Mouse (Mus musculus) spleen, postnatal 36 days (tissue): ENCODE data around the gene Gm32802.
"Not testable (repeated sequence)": the region's sequence is repeated elsewhere in the genome, so short reads cannot be mapped to it uniquely, and the experiment has no call there.

Source experiments
- DNase-seq, 2 experiments: peaks; one replicate each; pipeline ENCODE4 v3.0.0; 2022; ENCODE audit warnings: low spot score in 2 of 2, mixed read lengths in 1 of 2

Gm32802 gene

DNA sequence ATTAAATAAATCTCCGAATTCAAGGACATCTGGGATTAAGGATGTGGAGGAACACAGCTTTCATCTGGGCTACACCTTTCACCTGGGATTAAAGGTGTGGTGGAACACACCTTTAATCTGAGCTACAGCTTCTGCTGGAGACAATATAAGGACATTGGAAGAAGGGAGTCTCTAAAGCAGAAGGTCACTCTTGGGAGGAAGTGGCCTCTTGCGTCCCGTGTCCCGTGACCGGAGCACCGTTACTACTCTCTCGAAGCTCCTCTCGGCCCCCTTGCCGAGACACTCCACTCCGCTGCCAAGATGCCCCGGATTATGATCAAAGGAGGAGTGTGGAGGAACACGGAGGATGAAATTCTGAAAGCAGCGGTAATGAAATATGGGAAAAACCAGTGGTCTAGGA is at the start of gene Gm32802:
TSS of gene Gm32802 (plus strand) at position 301 of the 400 bp plus-strand sequence.
- DNase-seq, result not testable (repeated sequence)

- not testable (repeated sequence) for DNase-seq
Measured at GRCm38 (mm10) chr10:118215719-118216393, 42.6 kb upstream of the Gm32802 start.

- DNase-seq, result not testable (repeated sequence)
Measured at GRCm38 (mm10) chr10:118227629-118228028, 30.9 kb upstream of the Gm32802 start.

- not testable (repeated sequence) for DNase-seq
Measured at GRCm38 (mm10) chr10:118232607-118233006, 25.9 kb upstream of the Gm32802 start.

- DNase-seq, result not testable (repeated sequence)
Measured at GRCm38 (mm10) chr10:118240680-118241079, 17.8 kb upstream of the Gm32802 start, which contains the start of gene Gm32717. Gene Gm32717 (minus strand): TSS chr10:118240780.

- not testable (repeated sequence) for DNase-seq
Measured at GRCm38 (mm10) chr10:118249006-118249595, 9.4 kb upstream of the Gm32802 start.

DNA sequence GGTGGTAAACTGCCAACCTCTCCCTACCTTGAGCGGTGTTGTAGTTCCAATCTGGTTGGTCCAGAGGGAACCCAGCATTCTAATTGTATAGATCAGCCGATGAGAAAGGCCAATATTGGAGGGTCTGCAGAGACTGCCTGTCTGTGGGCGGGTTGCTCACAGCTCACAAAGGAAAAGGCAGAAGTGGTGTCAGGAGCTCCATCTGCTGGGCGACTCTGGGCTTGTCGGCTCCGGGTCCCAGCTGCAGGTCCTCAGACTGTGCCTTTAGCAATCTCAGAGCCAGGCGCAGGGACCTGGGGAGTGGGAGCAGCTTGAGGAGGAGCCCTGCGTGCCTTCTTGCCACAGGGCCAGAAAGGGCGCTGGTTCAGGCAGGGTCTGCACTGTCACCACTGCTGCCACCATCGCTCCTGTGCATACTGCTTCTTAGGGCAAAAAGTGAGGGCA is 7.6 kb upstream of the Gm32802 start:
- no peak for DNase-seq

- not testable (repeated sequence) for DNase-seq
Measured at GRCm38 (mm10) chr10:118268812-118269211, 10.3 kb downstream of the Gm32802 start.

- not testable (repeated sequence) for DNase-seq
Measured at GRCm38 (mm10) chr10:118271416-118271815, 12.9 kb downstream of the Gm32802 start.

- DNase-seq, result not testable (repeated sequence)
Measured at GRCm38 (mm10) chr10:118278069-118278468, 19.6 kb downstream of the Gm32802 start.

- not testable (repeated sequence) for DNase-seq
Measured at GRCm38 (mm10) chr10:118282565-118282964, 24.1 kb downstream of the Gm32802 start.

GRCm38 (mm10) chr10:118283016-118283415 is 24.5 kb downstream of the Gm32802 start:
- not testable (repeated sequence) for DNase-seq

- DNase-seq, result no peak
Measured at GRCm38 (mm10) chr10:118294938-118295337, 36.5 kb downstream of the Gm32802 start, which contains the start of gene Iltifb. Gene Iltifb (minus strand): TSS chr10:118295038.

- not testable (repeated sequence) for DNase-seq
Measured at GRCm38 (mm10) chr10:118302133-118302532, 43.6 kb downstream of the Gm32802 start.
